Mouse (Mus musculus) MEL (cell line): ENCODE data around the gene G6pdx.

Experiments used
- CTCF ChIP-seq, 3 experiments: IDR thresholded peaks in 2 of 3; conservative IDR thresholded peaks in 1 of 3; 2 replicates each; pipeline ENCODE4 v1.5.1; 2011 to 2012; ENCODE audit warnings: low read length in 3 of 3, low read depth in 2 of 3, mild to moderate bottlenecking in 2 of 3, improper control_type of control experiment in 1 of 3, inconsistent platforms in 1 of 3, mixed read lengths in 1 of 3, moderate library complexity in 1 of 3; ENCODE audit not compliant: control insufficient read depth in 1 of 3, insufficient read depth in 1 of 3, poor library complexity in 1 of 3, severe bottlenecking in 1 of 3
- EP300 ChIP-seq, 2 experiments: IDR thresholded peaks; 2 replicates each; pipeline ENCODE4 v1.6.1; 2011; ENCODE audit warnings: improper control_type of control experiment in 2 of 2, low read length in 2 of 2, low read depth in 1 of 2, mild to moderate bottlenecking in 1 of 2
- MAX ChIP-seq: IDR thresholded peaks from 2 replicates; pipeline ENCODE4 v1.6.1; 2011; ENCODE audit warnings: low read length, improper control_type of control experiment
- MEF2A ChIP-seq: IDR thresholded peaks from 2 replicates; pipeline ENCODE4 v1.6.1; 2014; ENCODE audit warnings: low read depth, mild to moderate bottlenecking, inconsistent platforms, low read length, improper control_type of control experiment; ENCODE audit not compliant: poor library complexity, insufficient replicate concordance, severe bottlenecking; ENCODE audit errors: extremely low read depth
- TCF12 ChIP-seq: IDR thresholded peaks from 2 replicates; pipeline ENCODE4 v1.6.1; 2014; ENCODE audit warnings: low read depth, mild to moderate bottlenecking, inconsistent platforms, low read length, improper control_type of control experiment, moderate library complexity
- ZMIZ1 ChIP-seq: IDR thresholded peaks from 2 replicates; pipeline ENCODE4 v1.6.1; 2012; ENCODE audit warnings: low read depth, mild to moderate bottlenecking, inconsistent platforms, low read length, improper control_type of control experiment, moderate library complexity

- no peak for TF ChIP-seq ZMIZ1
- no peak for TF ChIP-seq MEF2A
- TF ChIP-seq CTCF (IDR thresholded peaks at IDR 0.05 in 2 of 3, conservative IDR thresholded peaks at IDR 0.05 in 1 of 3; ENCODE audit: control insufficient read depth in 1 of 3, insufficient read depth in 1 of 3, low read depth in 2 of 3, low read length in 3 of 3, poor library complexity in 1 of 3, severe bottlenecking in 1 of 3), result no peak
- no peak for TF ChIP-seq EP300 (IDR thresholded peaks at IDR 0.05; ENCODE audit: low read depth in 1 of 2, low read length in 2 of 2)
- no peak for TF ChIP-seq MAX
- no peak for TF ChIP-seq TCF12
Measured at GRCm38 (mm10) chrX:74424443-74424842, 4.6 kb downstream of the G6pdx start.
